Mouse (Mus musculus) cortical plate, adult 2 months (tissue): ENCODE measurements at regions not wholly inside any gene's neighbourhood (a gene's known extent, or its start where the extent isn't known, plus 50 kb on each side); places are given as distances from the start of the nearest gene placed in this dataset.

Experiments used
- CTCF ChIP-seq: fragments of 200-500 bp; IDR thresholded peaks from 2 replicates; pipeline ENCODE4 v1.5.1; 2011; ENCODE audit warnings: mild to moderate bottlenecking, control low read depth, low read length; ENCODE audit not compliant: insufficient read depth; ENCODE audit errors: extremely low read depth
- POLR2A ChIP-seq: fragments of 200-500 bp; IDR thresholded peaks from 2 replicates; pipeline ENCODE4 v1.6.1; 2011; ENCODE audit warnings: mild to moderate bottlenecking, low read length, control low read depth; ENCODE audit not compliant: insufficient read depth; ENCODE audit errors: extremely low read depth

DNA sequence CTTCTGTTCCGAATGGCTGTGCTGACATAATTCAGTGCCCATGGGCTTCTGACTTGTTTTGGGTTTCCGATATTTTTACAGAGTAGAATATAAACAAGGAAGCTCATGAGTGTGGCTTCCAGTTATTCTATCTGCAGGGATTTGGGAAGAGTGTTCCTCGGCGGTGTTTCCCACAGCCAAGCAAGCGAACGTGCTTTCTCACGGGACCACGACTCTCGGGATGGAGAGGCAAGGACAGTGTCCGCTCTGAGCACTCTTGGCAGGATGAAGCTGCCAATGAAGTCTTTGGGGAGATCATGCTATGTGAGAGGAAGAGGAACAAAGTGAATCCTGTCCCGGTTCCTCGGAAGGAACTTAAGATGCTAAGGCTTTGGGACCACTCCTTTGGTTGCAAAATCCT, 318.2 kb downstream of the Gm10295 start:
- TF ChIP-seq POLR2A (no peak), CTCF (no peak)
